Mouse (Mus musculus): ENCODE results near the gene Gm11027.

The Gm11027 gene

GRCm38 (mm10) chr12:116280149-116280652 is 5.0 kb downstream of the Gm11027 start:
- 3% methylated on average over 7 of the region's 7 CpGs for WGBS

GRCm38 (mm10) chr12:116280653-116281364 is 5.6 kb downstream of the Gm11027 start, which contains the start of gene Esyt2:
Esyt2 (plus strand) TSS chr12:116281196.
- WGBS: under 1% methylated on average over 68 of the region's 68 CpGs

GRCm38 (mm10) chr12:116281427-116282281 is 6.5 kb downstream of the Gm11027 start:
- WGBS: 1% methylated on average over 55 of the region's 55 CpGs

GRCm38 (mm10) chr12:116282856-116283255 is 7.7 kb downstream of the Gm11027 start:
- WGBS: 65% methylated on average over 2 of the region's 2 CpGs

GRCm38 (mm10) chr12:116283511-116283910 is 8.3 kb downstream of the Gm11027 start:
- 60% methylated on average over 2 of the region's 2 CpGs for WGBS

- WGBS: 54% methylated on average over 2 of the region's 2 CpGs
These were observed 18.0 kb downstream of the Gm11027 start for GRCm38 (mm10) chr12:116293185-116293584.

- WGBS: 52% methylated on average over 4 of the region's 4 CpGs
These were observed 18.6 kb downstream of the Gm11027 start for GRCm38 (mm10) chr12:116293599-116294292.

- WGBS: 87% methylated on average over 2 of the region's 2 CpGs
These were observed 24.7 kb downstream of the Gm11027 start for GRCm38 (mm10) chr12:116299906-116300305.

- WGBS: 63% methylated on average over 1 of the region's 1 CpGs
These were observed 30.9 kb downstream of the Gm11027 start for GRCm38 (mm10) chr12:116306042-116306441.

GRCm38 (mm10) chr12:116307870-116308269 is 32.7 kb downstream of the Gm11027 start:
- WGBS: 86% methylated on average over 3 of the region's 3 CpGs

GRCm38 (mm10) chr12:116308612-116309011 is 33.4 kb downstream of the Gm11027 start:
- 86% methylated on average over 2 of the region's 2 CpGs for WGBS

- 83% methylated on average over 1 of the region's 1 CpGs for WGBS
These were observed 38.6 kb downstream of the Gm11027 start for GRCm38 (mm10) chr12:116313816-116314215.

GRCm38 (mm10) chr12:116315498-116315897 is 40.3 kb downstream of the Gm11027 start:
- 79% methylated on average over 3 of the region's 3 CpGs for WGBS

- WGBS: 38% methylated on average over 1 of the region's 1 CpGs
These were observed 42.6 kb downstream of the Gm11027 start for GRCm38 (mm10) chr12:116317818-116318217.
